Mouse (Mus musculus): ENCODE measurements around the gene Ccdc9b. TPM values are rescaled to one million over a fixed set of nuclear protein-coding genes. Genes with fewer than 3 reads are reported as not detected.

Ccdc9b gene
- polyA plus RNA-seq, 1 experiment from 2014 or later, result 0.77 TPM

- Histone ChIP-seq H3K36me3 (ENCODE audit: control insufficient read depth, insufficient read depth) (no peaks in the 10 kb centered on the region), H3K4me3 (ENCODE audit: low read depth, low read length) (no peak overlapping the region), H3K4me1 (replicated peaks; ENCODE audit: control insufficient read depth, insufficient read depth, low read length) (0 out of 2 replicates have a peak, but pooled peaks cover 6% of the 10 kb centered on the region), H3K9ac (ENCODE audit: low read depth, low read length) (no peak overlapping the region), H3K4me2 (replicated peaks; ENCODE audit: low read depth) (no peak overlapping the region), H3K27ac (ENCODE audit: low read depth, low read length) (no peak overlapping the region), H3K9me3 (ENCODE audit: control insufficient read depth) (no peaks in the 10 kb centered on the region), H3K27me3 (replicated peaks; ENCODE audit: control insufficient read depth, insufficient read depth, low read length) (peaks cover 79% of the 10 kb centered on the region)
- TF ChIP-seq CTCF (IDR thresholded peaks at IDR 0.05; ENCODE audit: low read depth), result no peak
- 61% methylated on average over 4 of the region's 4 CpGs for WGBS
- no peak for ATAC-seq
Observed at GRCm38 (mm10) chr2:118708472-118708871, 54.0 kb downstream of the Ccdc9b start.

- no peak for ATAC-seq
- Histone ChIP-seq H3K4me3 (ENCODE audit: low read depth, low read length) (no peak overlapping the region), H3K4me1 (replicated peaks; ENCODE audit: control insufficient read depth, insufficient read depth, low read length) (0 out of 2 replicates have a peak, but pooled peaks cover 11% of the 10 kb centered on the region), H3K27ac (ENCODE audit: low read depth, low read length) (no peak overlapping the region), H3K36me3 (ENCODE audit: control insufficient read depth, insufficient read depth) (no peaks in the 10 kb centered on the region), H3K9ac (ENCODE audit: low read depth, low read length) (no peak overlapping the region), H3K27me3 (replicated peaks; ENCODE audit: control insufficient read depth, insufficient read depth, low read length) (peaks cover 84% of the 10 kb centered on the region), H3K4me2 (replicated peaks; ENCODE audit: low read depth) (no peak overlapping the region), H3K9me3 (ENCODE audit: control insufficient read depth) (no peaks in the 10 kb centered on the region)
- 23% methylated on average over 6 of the region's 6 CpGs for WGBS
- TF ChIP-seq CTCF (IDR thresholded peaks at IDR 0.05; ENCODE audit: low read depth), result 0 out of 2 replicates have a peak, but pooled peaks have one; percentile 20
Observed at GRCm38 (mm10) chr2:118706436-118706835, 56.0 kb downstream of the Ccdc9b start.

Other genes with a start within 250 kb of the Ccdc9b start
- gene Bmf, start 213.0 kb downstream of the Ccdc9b start, polyA plus RNA-seq (2015; fragmentation: Nextera tagmentation; extraction: Ambion mirVana), result 1.4 and 1.7 TPM in 2 replicates
- gene Bub1b, start 164.4 kb downstream of the Ccdc9b start, polyA plus RNA-seq (2015; fragmentation: Nextera tagmentation; extraction: Ambion mirVana), result 8.9 and 9.9 TPM in 2 replicates
- 0.90 and 1.4 TPM in 2 replicates for gene Pak6, start 99.4 kb downstream of the Ccdc9b start, polyA plus RNA-seq (2015; fragmentation: Nextera tagmentation; extraction: Ambion mirVana)
- 0.63 and 0.65 TPM in 2 replicates for gene Ankrd63, start 58.7 kb downstream of the Ccdc9b start, polyA plus RNA-seq (2015; fragmentation: Nextera tagmentation; extraction: Ambion mirVana)
- 0.59 and 0.76 TPM in 2 replicates for gene Plcb2, start 34.2 kb downstream of the Ccdc9b start, polyA plus RNA-seq (2015; fragmentation: Nextera tagmentation; extraction: Ambion mirVana)
- 24.7 and 26.2 TPM in 2 replicates for gene Inafm2, start 16.9 kb downstream of the Ccdc9b start, polyA plus RNA-seq (2015; fragmentation: Nextera tagmentation; extraction: Ambion mirVana)
- 66.7 and 88.7 TPM in 2 replicates for gene Phgr1, start 10.1 kb upstream of the Ccdc9b start, polyA plus RNA-seq (2015; fragmentation: Nextera tagmentation; extraction: Ambion mirVana)
- 2.5 and 3.1 TPM in 2 replicates for gene Disp2, start 17.1 kb upstream of the Ccdc9b start, polyA plus RNA-seq (2015; fragmentation: Nextera tagmentation; extraction: Ambion mirVana)
- 21.9 and 26.4 TPM in 2 replicates for gene Knstrn, start 51.3 kb upstream of the Ccdc9b start, polyA plus RNA-seq (2015; fragmentation: Nextera tagmentation; extraction: Ambion mirVana)
- gene Ivd, start 99.3 kb upstream of the Ccdc9b start, polyA plus RNA-seq (2015; fragmentation: Nextera tagmentation; extraction: Ambion mirVana), result 13.4 and 14.2 TPM in 2 replicates
- gene Bahd1, start 137.7 kb upstream of the Ccdc9b start, polyA plus RNA-seq (2015; fragmentation: Nextera tagmentation; extraction: Ambion mirVana), result 6.1 and 8.9 TPM in 2 replicates
- gene Chst14, start 163.8 kb upstream of the Ccdc9b start, polyA plus RNA-seq (2015; fragmentation: Nextera tagmentation; extraction: Ambion mirVana), result 6.7 and 7.4 TPM in 2 replicates

Data from intestine, postnatal 0 days (tissue).